Mouse (Mus musculus) cerebellum, adult 2 months (tissue): ENCODE measurements at regions not wholly inside any gene's neighbourhood (a gene's known extent, or its start where the extent isn't known, plus 50 kb on each side); places are given as distances from the start of the nearest gene placed in this dataset.

Experiments used
- CTCF ChIP-seq: fragments of 200-500 bp; IDR thresholded peaks from 2 replicates; pipeline ENCODE4 v1.5.1; 2011; ENCODE audit warnings: low read depth, mild to moderate bottlenecking, control low read depth, low read length, moderate library complexity, borderline replicate concordance; ENCODE audit not compliant: insufficient read depth
- POLR2A ChIP-seq: fragments of 200-500 bp; IDR thresholded peaks from 2 replicates; pipeline ENCODE4 v1.6.1; 2011; ENCODE audit warnings: low read length, control low read depth, borderline replicate concordance; ENCODE audit not compliant: insufficient read depth

DNA sequence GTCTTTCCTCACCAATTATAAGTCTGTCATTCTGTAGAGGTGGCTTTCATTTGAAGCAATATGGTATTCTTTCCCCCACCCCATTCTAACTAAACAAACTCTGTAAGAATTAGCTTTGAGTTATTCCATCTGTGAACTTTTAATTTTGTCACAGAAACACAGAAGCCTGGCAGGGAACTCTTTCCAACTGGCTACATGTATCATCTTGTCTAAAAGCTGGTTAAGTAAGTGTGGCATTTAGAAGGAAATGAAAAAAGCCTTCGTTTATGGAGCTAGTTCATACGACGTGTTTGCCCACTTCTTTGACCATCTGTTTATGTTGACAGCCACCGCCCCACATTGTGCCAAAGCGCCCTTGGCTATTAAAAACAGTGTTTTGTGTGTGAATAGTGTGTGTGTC lies 115.5 kb downstream of the Naa11 start:
- TF ChIP-seq CTCF: no peak
- TF ChIP-seq POLR2A: no peak
